Mouse (Mus musculus) stomach, embryonic 14.5 days (tissue): Measurements from ENCODE around the gene Pemt. TPM values are rescaled to one million over a fixed set of nuclear protein-coding genes. Genes with fewer than 3 reads are reported as not detected.

ENCODE experiments used
- ATAC-seq: fragments of 200-750 bp; cut with Nextera tagmentation; 2 replicates; pipeline ENCODE4 v1.8.0; 2017; ENCODE audit warnings: low read depth, moderate TSS enrichment; ENCODE audit not compliant: insufficient number of reproducible peaks, insufficient read depth, low FRiP score
- H3K27ac ChIP-seq: fragments of 300-500 bp; sonication (generic); 2 replicates; pipeline ENCODE4 v1.5.1; 2014; ENCODE audit warnings: mild to moderate bottlenecking, low read length, moderate library complexity, mixed read lengths
- H3K27me3 ChIP-seq: fragments of 300-500 bp; sonication (generic); 2 replicates; pipeline ENCODE4 v1.6.1; 2014; ENCODE audit warnings: low read length, control low read depth, mixed read lengths; ENCODE audit not compliant: control insufficient read depth, insufficient read depth
- H3K36me3 ChIP-seq: fragments of 300-500 bp; sonication (generic); 2 replicates; pipeline ENCODE4 v1.6.1; 2014; ENCODE audit warnings: mild to moderate bottlenecking, control low read depth, low read length, moderate library complexity, mixed read lengths; ENCODE audit not compliant: control insufficient read depth, insufficient read depth
- H3K4me1 ChIP-seq: fragments of 300-500 bp; sonication (generic); 2 replicates; pipeline ENCODE4 v1.6.1; 2014; ENCODE audit warnings: low read length, control low read depth, mixed read lengths; ENCODE audit not compliant: control insufficient read depth, insufficient read depth
- H3K4me2 ChIP-seq: fragments of 300-500 bp; sonication (generic); replicated peaks from 2 replicates; pipeline ENCODE4 v1.6.1; 2014; ENCODE audit warnings: low read depth, low read length, control low read depth
- H3K4me3 ChIP-seq: fragments of 300-500 bp; sonication (generic); 2 replicates; pipeline ENCODE4 v1.5.1; 2014; ENCODE audit warnings: low read depth, low read length, control low read depth
- H3K9ac ChIP-seq: fragments of 300-500 bp; sonication (generic); replicated peaks from 2 replicates; pipeline ENCODE4 v1.6.1; 2014; ENCODE audit warnings: low read depth, mild to moderate bottlenecking, control low read depth, low read length, moderate library complexity, mixed read lengths
- H3K9me3 ChIP-seq: fragments of 300-500 bp; sonication (generic); 2 replicates; pipeline ENCODE4 v1.6.1; 2016; ENCODE audit warnings: low read depth, low read length, control low read depth; ENCODE audit not compliant: control insufficient read depth
- WGBS: fragments of 180-500 bp; shearing (Covaris S2); extraction: QIAGEN DNeasy Blood & Tissue Kit; methylation state at CpG from one replicate; pipeline ENCODE4 v1.1.7; 2014; 5-methylcytosine and 5-hydroxymethylcytosine counted together
- polyA plus RNA-seq: library from polyadenylated mRNA; unstranded; fragments of >200 nt; fragmentation: Nextera tagmentation; extraction: Ambion mirVana; gene quantifications from 2 replicates; pipeline ENCODE4 v1.2.1, GENCODE M21; 2014

Pemt gene
- polyA plus RNA-seq, 1 experiment from 2014 or later, result 6.7 TPM

- Histone ChIP-seq H3K27me3 (no peaks in the 10 kb centered on the region), H3K9ac (no peak overlapping the region), H3K36me3 (no peaks in the 10 kb centered on the region), H3K9me3 (no peaks in the 10 kb centered on the region), H3K4me3 (no peak overlapping the region), H3K27ac (no peak overlapping the region), H3K4me1 (no peaks in the 10 kb centered on the region), H3K4me2 (no peak overlapping the region)
- WGBS, result 78% methylated on average over 6 of the region's 6 CpGs
- no peak for ATAC-seq
Measured at GRCm38 (mm10) chr11:60004716-60005115, 41.6 kb downstream of the Pemt start.

GRCm38 (mm10) chr11:60003811-60004210, 42.5 kb downstream of the Pemt start:
- Histone ChIP-seq H3K9me3 (no peaks in the 10 kb centered on the region), H3K27me3 (no peaks in the 10 kb centered on the region), H3K9ac (no peak overlapping the region), H3K27ac (no peak overlapping the region), H3K4me3 (no peak overlapping the region), H3K36me3 (no peaks in the 10 kb centered on the region), H3K4me2 (no peak overlapping the region), H3K4me1 (no peaks in the 10 kb centered on the region)
- ATAC-seq, result no peak
- 84% methylated on average over 7 of the region's 8 CpGs for WGBS

- Histone ChIP-seq H3K9ac (no peak overlapping the region), H3K27ac (no peak overlapping the region), H3K9me3 (no peaks in the 10 kb centered on the region), H3K4me3 (no peak overlapping the region), H3K4me1 (no peaks in the 10 kb centered on the region), H3K27me3 (no peaks in the 10 kb centered on the region), H3K4me2 (no peak overlapping the region), H3K36me3 (no peaks in the 10 kb centered on the region)
- whole genome bisulfite sequencing, result 82% methylated on average over 5 of the region's 5 CpGs
- no peak for ATAC-seq
Measured at GRCm38 (mm10) chr11:60001231-60001980, 44.9 kb downstream of the Pemt start.

- 26% methylated on average over 9 of the region's 9 CpGs for WGBS
- no peaks in the 10 kb centered on the region for H3K27me3 ChIP-seq
- H3K27ac ChIP-seq, result no peak overlapping the region
- H3K4me2 ChIP-seq, result no peak overlapping the region
- H3K9me3 ChIP-seq, result no peaks in the 10 kb centered on the region
- no peak for ATAC-seq
- H3K4me1 ChIP-seq, result no peaks in the 10 kb centered on the region
- H3K4me3 ChIP-seq, result no peak overlapping the region
- no peaks in the 10 kb centered on the region for H3K36me3 ChIP-seq
- H3K9ac ChIP-seq, result no peak overlapping the region
Measured at GRCm38 (mm10) chr11:59994318-59994717, 52.0 kb downstream of the Pemt start.

- Histone ChIP-seq H3K36me3 (no peaks in the 10 kb centered on the region), H3K9ac (no peak overlapping the region), H3K4me1 (no peaks in the 10 kb centered on the region), H3K9me3 (no peaks in the 10 kb centered on the region), H3K27ac (no peak overlapping the region), H3K4me2 (no peak overlapping the region), H3K4me3 (no peak overlapping the region), H3K27me3 (no peaks in the 10 kb centered on the region)
- ATAC-seq, result no peak
- 54% methylated on average over 8 of the region's 8 CpGs for WGBS
Measured at GRCm38 (mm10) chr11:59991365-59991764, 54.9 kb downstream of the Pemt start.

GRCm38 (mm10) chr11:59989406-59989805, 56.9 kb downstream of the Pemt start:
- no peaks in the 10 kb centered on the region for H3K36me3 ChIP-seq
- 82% methylated on average over 1 of the region's 1 CpGs for WGBS
- ATAC-seq, result no peak
- H3K4me3 ChIP-seq, result no peak overlapping the region
- H3K27ac ChIP-seq, result no peak overlapping the region
- H3K9ac ChIP-seq, result no peak overlapping the region
- H3K4me2 ChIP-seq, result no peak overlapping the region
- H3K4me1 ChIP-seq, result no peaks in the 10 kb centered on the region
- H3K27me3 ChIP-seq, result no peaks in the 10 kb centered on the region
- no peaks in the 10 kb centered on the region for H3K9me3 ChIP-seq

GRCm38 (mm10) chr11:59977831-59978230, 68.5 kb downstream of the Pemt start:
- WGBS, result 81% methylated on average over 5 of the region's 5 CpGs
- no peak overlapping the region for H3K4me3 ChIP-seq
- H3K27me3 ChIP-seq, result no peaks in the 10 kb centered on the region
- no peak for ATAC-seq
- no peak overlapping the region for H3K4me2 ChIP-seq
- no peaks in the 10 kb centered on the region for H3K4me1 ChIP-seq
- no peak overlapping the region for H3K27ac ChIP-seq
- H3K9ac ChIP-seq, result no peak overlapping the region
- H3K36me3 ChIP-seq, result no peaks in the 10 kb centered on the region
- H3K9me3 ChIP-seq, result no peaks in the 10 kb centered on the region

- H3K4me3 ChIP-seq, result no peak overlapping the region
- no peak overlapping the region for H3K9ac ChIP-seq
- no peak overlapping the region for H3K4me2 ChIP-seq
- H3K36me3 ChIP-seq, result no peaks in the 10 kb centered on the region
- ATAC-seq, result no peak
- H3K9me3 ChIP-seq, result no peaks in the 10 kb centered on the region
- no peak overlapping the region for H3K27ac ChIP-seq
- H3K4me1 ChIP-seq, result no peaks in the 10 kb centered on the region
- 56% methylated on average over 10 of the region's 10 CpGs for WGBS
- no peaks in the 10 kb centered on the region for H3K27me3 ChIP-seq
Measured at GRCm38 (mm10) chr11:59975241-59975640, 71.0 kb downstream of the Pemt start.

- no peak for ATAC-seq
Measured at GRCm38 (mm10) chr11:59973389-59973788, 72.9 kb downstream of the Pemt start.

More at GRCm38 (mm10) chr11:59973389-59973788, 72.9 kb downstream of the Pemt start:
- Histone ChIP-seq H3K27ac (no peak overlapping the region), H3K4me2 (no peak overlapping the region), H3K36me3 (no peaks in the 10 kb centered on the region), H3K4me3 (no peak overlapping the region), H3K4me1 (no peaks in the 10 kb centered on the region), H3K27me3 (no peaks in the 10 kb centered on the region), H3K9me3 (no peaks in the 10 kb centered on the region), H3K9ac (no peak overlapping the region)
- WGBS, result 74% methylated on average over 5 of the region's 5 CpGs
